Mouse (Mus musculus) limb, embryonic 14.5 days (tissue): Measurements from ENCODE around the gene Mast4. TPM values are rescaled to one million over a fixed set of nuclear protein-coding genes. Genes with fewer than 3 reads are reported as not detected.

Experiments used
- ATAC-seq: fragments of 200-750 bp; cut with Nextera tagmentation; 2 replicates; pipeline ENCODE4 v1.8.0; 2017; ENCODE audit warnings: low read depth, moderate number of reproducible peaks, moderate TSS enrichment; ENCODE audit not compliant: low FRiP score
- DNase-seq: peaks from one replicate; pipeline ENCODE4 v3.0.0-alpha.2; 2015; ENCODE audit warnings: low spot score
- H3K27ac ChIP-seq: fragments of 300-500 bp; sonication (generic); replicated peaks from 2 replicates; pipeline ENCODE4 v1.5.1; 2014; ENCODE audit warnings: low read depth, mild to moderate bottlenecking, low read length, moderate library complexity, mixed read lengths
- H3K27me3 ChIP-seq: fragments of 300-500 bp; sonication (generic); 2 replicates; pipeline ENCODE4 v1.6.1; 2014; ENCODE audit warnings: low read length, mixed read lengths; ENCODE audit not compliant: control insufficient read depth, insufficient read depth
- H3K36me3 ChIP-seq: fragments of 300-500 bp; sonication (generic); 2 replicates; pipeline ENCODE4 v1.6.1; 2014; ENCODE audit warnings: mild to moderate bottlenecking, low read length, moderate library complexity, mixed read lengths; ENCODE audit not compliant: control insufficient read depth, insufficient read depth
- H3K4me1 ChIP-seq: fragments of 300-500 bp; sonication (generic); 2 replicates; pipeline ENCODE4 v1.6.1; 2014; ENCODE audit warnings: antibody characterized with exemption, low read length, mixed read lengths; ENCODE audit not compliant: control insufficient read depth, insufficient read depth
- H3K4me2 ChIP-seq: fragments of 300-500 bp; sonication (generic); replicated peaks from 2 replicates; pipeline ENCODE4 v1.6.1; 2014; ENCODE audit warnings: low read depth, mild to moderate bottlenecking, low read length, moderate library complexity; ENCODE audit not compliant: severe bottlenecking
- H3K4me3 ChIP-seq: fragments of 300-500 bp; sonication (generic); replicated peaks from 2 replicates; pipeline ENCODE4 v1.5.1; 2014; ENCODE audit warnings: low read length
- H3K9ac ChIP-seq: fragments of 300-500 bp; sonication (generic); 2 replicates; pipeline ENCODE4 v1.6.1; 2014; ENCODE audit warnings: mild to moderate bottlenecking, low read depth, low read length, moderate library complexity; ENCODE audit not compliant: severe bottlenecking
- H3K9me3 ChIP-seq: fragments of 300-500 bp; sonication (generic); 2 replicates; pipeline ENCODE4 v1.6.1; 2016; ENCODE audit warnings: low read length; ENCODE audit not compliant: control insufficient read depth
- POLR2A ChIP-seq: fragments of 200-500 bp; IDR thresholded peaks from 2 replicates; pipeline ENCODE4 v1.8.0; 2012; ENCODE audit warnings: inconsistent platforms, mild to moderate bottlenecking, moderate library complexity, borderline replicate concordance; ENCODE audit not compliant: insufficient read depth, insufficient read length; ENCODE audit errors: extremely low read depth
- WGBS: fragments of 180-500 bp; shearing (Covaris S2); extraction: QIAGEN DNeasy Blood & Tissue Kit; methylation state at CpG from one replicate; pipeline ENCODE4 v1.1.7; 2014; 5-methylcytosine and 5-hydroxymethylcytosine counted together
- polyA plus RNA-seq, 2 experiments: library from polyadenylated mRNA; depleted of rRNA in 1 of 2; stranded (reverse) in 1 of 2; unstranded in 1 of 2; fragments of >200 nt; fragmentation: Nextera tagmentation in 1 of 2; extraction: Ambion mirVana in 1 of 2; gene quantifications; 2 replicates each; pipeline versions ENCODE4 v1.2.1 to v1.2.3; 2012 to 2014

Gene Mast4
- polyA plus RNA-seq, 2 experiments: 12.5 to 25.2 TPM

GRCm38 (mm10) chr13:102805190-102805589, 529.1 kb downstream of the Mast4 start:
- H3K9me3 ChIP-seq: no peaks in the 10 kb centered on the region
- ATAC-seq (no peak), DNase-seq (no peak)
- H3K36me3 ChIP-seq: no peaks in the 10 kb centered on the region
- H3K27ac ChIP-seq: no peak overlapping the region
- H3K4me3 ChIP-seq: no peak overlapping the region
- no peak overlapping the region for H3K4me2 ChIP-seq
- H3K4me1 ChIP-seq: no peaks in the 10 kb centered on the region; the same call in 1 of the 2 replicates
- WGBS: 81% methylated on average over 6 of the region's 6 CpGs
- H3K9ac ChIP-seq: no peak overlapping the region
- no peaks in the 10 kb centered on the region for H3K27me3 ChIP-seq
- TF ChIP-seq POLR2A: no peak

GRCm38 (mm10) chr13:102803206-102803605, 531.1 kb downstream of the Mast4 start:
- no peak overlapping the region for H3K27ac ChIP-seq
- H3K9ac ChIP-seq: no peak overlapping the region
- H3K27me3 ChIP-seq: no peaks in the 10 kb centered on the region
- no peaks in the 10 kb centered on the region for H3K9me3 ChIP-seq
- ATAC-seq: no peak
- H3K4me3 ChIP-seq: no peak overlapping the region
- 59% methylated on average over 9 of the region's 9 CpGs for WGBS
- TF ChIP-seq POLR2A: no peak
- H3K4me2 ChIP-seq: no peak overlapping the region
- no peaks in the 10 kb centered on the region for H3K36me3 ChIP-seq
- no peaks in the 10 kb centered on the region; the same call in 1 of the 2 replicates for H3K4me1 ChIP-seq
- DNase-seq: no peak

- WGBS: 95% methylated on average over 3 of the region's 3 CpGs
- Histone ChIP-seq H3K27me3 (no peaks in the 10 kb centered on the region), H3K9me3 (no peaks in the 10 kb centered on the region), H3K4me3 (no peak overlapping the region), H3K4me1 (no peaks in the 10 kb centered on the region), H3K4me2 (no peak overlapping the region), H3K36me3 (peaks cover 5% of the 10 kb centered on the region), H3K27ac (no peak overlapping the region), H3K9ac (no peak overlapping the region)
- ATAC-seq: no peak
- DNase-seq: no peak
- no peak for TF ChIP-seq POLR2A
These were observed 542.1 kb downstream of the Mast4 start for GRCm38 (mm10) chr13:102792157-102792556.

GRCm38 (mm10) chr13:102790601-102791155, 543.6 kb downstream of the Mast4 start:
- ATAC-seq: no peak
- Histone ChIP-seq H3K36me3 (peaks cover 6% of the 10 kb centered on the region), H3K27ac (no peak overlapping the region), H3K4me3 (no peak overlapping the region), H3K9me3 (no peaks in the 10 kb centered on the region), H3K4me2 (no peak overlapping the region), H3K4me1 (no peaks in the 10 kb centered on the region), H3K27me3 (no peaks in the 10 kb centered on the region), H3K9ac (no peak overlapping the region)
- no peak for DNase-seq
- WGBS: 66% methylated on average over 6 of the region's 6 CpGs
- no peak for TF ChIP-seq POLR2A

GRCm38 (mm10) chr13:102786666-102787230, 547.5 kb downstream of the Mast4 start:
- ATAC-seq (no peak), DNase-seq (no peak)
- Histone ChIP-seq H3K4me3 (no peak overlapping the region), H3K9me3 (no peaks in the 10 kb centered on the region), H3K27ac (no peak overlapping the region), H3K9ac (no peak overlapping the region), H3K36me3 (peaks cover 9% of the 10 kb centered on the region), H3K4me1 (no peaks in the 10 kb centered on the region), H3K27me3 (no peaks in the 10 kb centered on the region), H3K4me2 (no peak overlapping the region)
- 91% methylated on average over 10 of the region's 10 CpGs for WGBS
- no peak for TF ChIP-seq POLR2A
